Mouse (Mus musculus): ENCODE measurements around the gene Mindy3. TPM values are rescaled to one million over a fixed set of nuclear protein-coding genes. Genes with fewer than 3 reads are reported as not detected.

Mindy3 gene
- polyA plus RNA-seq, 1 experiment from 2014 or later: 21.6 TPM

- Histone ChIP-seq H3K9me3 (ENCODE audit: control insufficient read depth, low read length) (no peaks in the 10 kb centered on the region), H3K4me1 (ENCODE audit: control insufficient read depth, insufficient read depth, low read length) (peaks cover 4% of the 10 kb centered on the region), H3K27me3 (replicated peaks; ENCODE audit: control insufficient read depth, insufficient read depth, low read length) (no peaks in the 10 kb centered on the region), H3K4me3 (ENCODE audit: low read length) (no peak overlapping the region), H3K27ac (ENCODE audit: low read length) (no peak overlapping the region), H3K9ac (ENCODE audit: low read depth, low read length) (no peak overlapping the region), H3K4me2 (ENCODE audit: low read depth, low read length) (no peak overlapping the region), H3K36me3 (ENCODE audit: control insufficient read depth, insufficient read depth, low read length) (no peaks in the 10 kb centered on the region)
- 63% methylated on average over 2 of the region's 2 CpGs for WGBS
- ATAC-seq: no peak
Observed at GRCm38 (mm10) chr2:12331962-12332361, 87.3 kb downstream of the Mindy3 start.

GRCm38 (mm10) chr2:12329620-12330019 is 89.7 kb downstream of the Mindy3 start:
- Histone ChIP-seq H3K4me1 (ENCODE audit: control insufficient read depth, insufficient read depth, low read length) (peaks cover 4% of the 10 kb centered on the region), H3K9ac (ENCODE audit: low read depth, low read length) (no peak overlapping the region), H3K9me3 (ENCODE audit: control insufficient read depth, low read length) (no peaks in the 10 kb centered on the region), H3K36me3 (ENCODE audit: control insufficient read depth, insufficient read depth, low read length) (no peaks in the 10 kb centered on the region), H3K4me2 (ENCODE audit: low read depth, low read length) (no peak overlapping the region), H3K27me3 (replicated peaks; ENCODE audit: control insufficient read depth, insufficient read depth, low read length) (no peaks in the 10 kb centered on the region), H3K4me3 (ENCODE audit: low read length) (no peak overlapping the region), H3K27ac (ENCODE audit: low read length) (no peak overlapping the region)
- 73% methylated on average over 2 of the region's 2 CpGs for WGBS
- ATAC-seq: no peak

- Histone ChIP-seq H3K27me3 (replicated peaks; ENCODE audit: control insufficient read depth, insufficient read depth, low read length) (no peaks in the 10 kb centered on the region), H3K36me3 (ENCODE audit: control insufficient read depth, insufficient read depth, low read length) (no peaks in the 10 kb centered on the region), H3K27ac (ENCODE audit: low read length) (no peak overlapping the region), H3K9me3 (ENCODE audit: control insufficient read depth, low read length) (no peaks in the 10 kb centered on the region), H3K9ac (ENCODE audit: low read depth, low read length) (no peak overlapping the region), H3K4me3 (ENCODE audit: low read length) (no peak overlapping the region), H3K4me2 (ENCODE audit: low read depth, low read length) (no peak overlapping the region), H3K4me1 (ENCODE audit: control insufficient read depth, insufficient read depth, low read length) (peaks cover 4% of the 10 kb centered on the region)
- WGBS: 50% methylated on average over 5 of the region's 5 CpGs
- no peak for ATAC-seq
Observed at GRCm38 (mm10) chr2:12329068-12329407, 90.2 kb downstream of the Mindy3 start.

GRCm38 (mm10) chr2:12328355-12329067 is 90.8 kb downstream of the Mindy3 start:
- Histone ChIP-seq H3K9ac (ENCODE audit: low read depth, low read length) (no peak overlapping the region), H3K4me2 (ENCODE audit: low read depth, low read length) (no peak overlapping the region), H3K4me3 (ENCODE audit: low read length) (no peak overlapping the region)

DNA sequence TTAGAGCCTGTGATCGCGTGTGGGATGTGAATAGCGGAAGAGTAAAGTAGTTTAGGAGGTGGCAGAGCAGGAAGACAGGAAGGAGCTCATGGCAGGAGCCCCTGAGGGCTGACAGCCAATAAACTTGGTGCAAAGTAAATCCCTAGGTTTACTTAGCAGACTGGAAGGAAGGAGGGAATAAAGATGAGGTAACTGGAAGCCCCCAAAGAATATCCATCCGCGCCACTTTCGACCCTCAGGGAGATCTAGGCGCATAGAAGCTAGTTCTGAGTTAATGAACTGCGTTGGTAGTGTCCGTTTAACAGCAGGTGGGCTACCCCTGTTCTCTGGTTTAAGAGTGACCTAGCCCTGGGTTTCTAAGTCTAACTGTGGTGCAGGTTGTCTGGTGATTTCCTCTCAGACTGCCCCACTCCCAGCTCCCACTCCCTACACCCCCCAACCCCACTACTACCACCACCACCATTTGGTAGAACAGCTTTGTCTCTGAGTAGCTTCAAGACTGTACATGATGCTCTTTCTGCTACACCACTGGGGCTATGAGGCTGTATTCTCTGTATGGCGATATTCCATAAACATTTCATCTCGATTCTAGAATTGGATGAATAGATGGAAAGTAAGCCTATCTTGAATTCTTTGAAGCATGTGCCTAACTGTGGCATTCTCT is 91.4 kb downstream of the Mindy3 start:
- H3K36me3 ChIP-seq (ENCODE audit: control insufficient read depth, insufficient read depth, low read length): no peaks in the 10 kb centered on the region
- H3K27ac ChIP-seq (ENCODE audit: low read length): no peak overlapping the region
- H3K9me3 ChIP-seq (ENCODE audit: control insufficient read depth, low read length): no peaks in the 10 kb centered on the region
- H3K9ac ChIP-seq (ENCODE audit: low read depth, low read length): no peak overlapping the region
- WGBS: 37% methylated on average over 11 of the region's 11 CpGs
- no peaks in the 10 kb centered on the region for H3K27me3 ChIP-seq (replicated peaks; ENCODE audit: control insufficient read depth, insufficient read depth, low read length)
- peaks cover 4% of the 10 kb centered on the region for H3K4me1 ChIP-seq (ENCODE audit: control insufficient read depth, insufficient read depth, low read length)
- H3K4me3 ChIP-seq (ENCODE audit: low read length): peak overlapping the region; percentile 30
- peak overlapping the region; percentile 45 for H3K4me2 ChIP-seq (ENCODE audit: low read depth, low read length)
- no peak for ATAC-seq

More at GRCm38 (mm10) chr2:12328355-12329067, 90.8 kb downstream of the Mindy3 start:
- Histone ChIP-seq H3K36me3 (ENCODE audit: control insufficient read depth, insufficient read depth, low read length) (no peaks in the 10 kb centered on the region), H3K27ac (ENCODE audit: low read length) (no peak overlapping the region), H3K9me3 (ENCODE audit: control insufficient read depth, low read length) (no peaks in the 10 kb centered on the region), H3K4me1 (ENCODE audit: control insufficient read depth, insufficient read depth, low read length) (peaks cover 4% of the 10 kb centered on the region), H3K27me3 (replicated peaks; ENCODE audit: control insufficient read depth, insufficient read depth, low read length) (no peaks in the 10 kb centered on the region)
- ATAC-seq: no peak
- 39% methylated on average over 8 of the region's 8 CpGs for WGBS

- H3K9me3 ChIP-seq (ENCODE audit: control insufficient read depth, low read length): no peaks in the 10 kb centered on the region
- peaks cover 4% of the 10 kb centered on the region for H3K4me1 ChIP-seq (ENCODE audit: control insufficient read depth, insufficient read depth, low read length)
- H3K27ac ChIP-seq (ENCODE audit: low read length): no peak overlapping the region
- H3K4me3 ChIP-seq (ENCODE audit: low read length): peak overlapping the region; percentile 30
- no peak overlapping the region for H3K9ac ChIP-seq (ENCODE audit: low read depth, low read length)
- H3K4me2 ChIP-seq (ENCODE audit: low read depth, low read length): peak overlapping the region; percentile 45
- 10% methylated on average over 10 of the region's 10 CpGs for WGBS
- no peaks in the 10 kb centered on the region for H3K36me3 ChIP-seq (ENCODE audit: control insufficient read depth, insufficient read depth, low read length)
- no peaks in the 10 kb centered on the region for H3K27me3 ChIP-seq (replicated peaks; ENCODE audit: control insufficient read depth, insufficient read depth, low read length)
- ATAC-seq: peak; percentile 23; the same call in 1 of the 2 replicates
Observed at GRCm38 (mm10) chr2:12327216-12327615, 92.1 kb downstream of the Mindy3 start.

GRCm38 (mm10) chr2:12325868-12326267 is 93.4 kb downstream of the Mindy3 start:
- Histone ChIP-seq H3K36me3 (ENCODE audit: control insufficient read depth, insufficient read depth, low read length) (no peaks in the 10 kb centered on the region), H3K9me3 (ENCODE audit: control insufficient read depth, low read length) (no peaks in the 10 kb centered on the region), H3K27ac (ENCODE audit: low read length) (no peak overlapping the region), H3K4me3 (ENCODE audit: low read length) (no peak overlapping the region), H3K27me3 (replicated peaks; ENCODE audit: control insufficient read depth, insufficient read depth, low read length) (no peaks in the 10 kb centered on the region), H3K4me1 (ENCODE audit: control insufficient read depth, insufficient read depth, low read length) (peaks cover 4% of the 10 kb centered on the region), H3K9ac (ENCODE audit: low read depth, low read length) (no peak overlapping the region), H3K4me2 (ENCODE audit: low read depth, low read length) (no peak overlapping the region)
- WGBS: 77% methylated on average over 2 of the region's 2 CpGs
- ATAC-seq: no peak

GRCm38 (mm10) chr2:12325417-12325816 is 93.9 kb downstream of the Mindy3 start:
- Histone ChIP-seq H3K9me3 (ENCODE audit: control insufficient read depth, low read length) (no peaks in the 10 kb centered on the region), H3K36me3 (ENCODE audit: control insufficient read depth, insufficient read depth, low read length) (no peaks in the 10 kb centered on the region), H3K27me3 (replicated peaks; ENCODE audit: control insufficient read depth, insufficient read depth, low read length) (no peaks in the 10 kb centered on the region), H3K9ac (ENCODE audit: low read depth, low read length) (no peak overlapping the region), H3K4me3 (ENCODE audit: low read length) (no peak overlapping the region), H3K4me1 (ENCODE audit: control insufficient read depth, insufficient read depth, low read length) (peaks cover 4% of the 10 kb centered on the region), H3K27ac (ENCODE audit: low read length) (no peak overlapping the region), H3K4me2 (ENCODE audit: low read depth, low read length) (no peak overlapping the region)
- 53% methylated on average over 6 of the region's 6 CpGs for WGBS
- ATAC-seq: peak; percentile 67

DNA sequence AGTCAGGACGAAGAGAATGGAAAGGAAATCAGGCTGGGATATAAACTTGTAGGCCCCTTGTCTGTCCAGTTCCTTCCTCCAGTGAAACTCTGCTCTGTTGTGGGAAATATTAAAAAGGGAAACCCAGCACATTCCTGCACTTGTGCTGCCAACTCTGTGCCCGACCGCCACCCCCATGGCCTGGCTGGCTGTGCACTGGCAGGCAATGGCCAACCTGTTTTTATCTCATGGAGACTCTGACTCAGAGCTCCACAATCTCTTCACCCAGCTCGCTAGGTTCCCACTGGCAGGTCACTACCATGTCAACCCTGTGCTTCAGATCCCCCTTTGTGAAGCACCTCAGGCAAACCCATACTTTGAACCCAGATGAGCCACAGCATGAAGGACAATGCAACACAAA is 98.4 kb downstream of the Mindy3 start:
- Histone ChIP-seq H3K36me3 (ENCODE audit: control insufficient read depth, insufficient read depth, low read length) (no peaks in the 10 kb centered on the region), H3K9me3 (ENCODE audit: control insufficient read depth, low read length) (no peaks in the 10 kb centered on the region), H3K4me1 (ENCODE audit: control insufficient read depth, insufficient read depth, low read length) (0 out of 2 replicates have a peak, but pooled peaks cover 4% of the 10 kb centered on the region), H3K4me2 (ENCODE audit: low read depth, low read length) (no peak overlapping the region), H3K27ac (ENCODE audit: low read length) (no peak overlapping the region), H3K27me3 (replicated peaks; ENCODE audit: control insufficient read depth, insufficient read depth, low read length) (no peaks in the 10 kb centered on the region), H3K9ac (ENCODE audit: low read depth, low read length) (no peak overlapping the region), H3K4me3 (ENCODE audit: low read length) (no peak overlapping the region)
- WGBS: 85% methylated on average over 4 of the region's 4 CpGs
- ATAC-seq: no peak
